Mouse (Mus musculus) brain, embryonic 14.5 days (tissue): ENCODE measurements around the gene B4galt3. TPM values are rescaled to one million over a fixed set of nuclear protein-coding genes. Genes with fewer than 3 reads are reported as not detected.
A peak's percentile ranks its signal among the peaks of the same experiment; 100 is the strongest.

Experiments used
- DNase-seq: peaks from one replicate; pipeline ENCODE4 v3.0.0-alpha.2; 2011; ENCODE audit warnings: low read depth
- CTCF ChIP-seq: fragments of 200-500 bp; IDR thresholded peaks from 2 replicates; pipeline ENCODE4 v1.5.1; 2012; ENCODE audit warnings: inconsistent platforms, mild to moderate bottlenecking, moderate library complexity, borderline replicate concordance; ENCODE audit not compliant: insufficient read depth, insufficient read length; ENCODE audit errors: extremely low read depth
- POLR2A ChIP-seq: fragments of 200-500 bp; IDR thresholded peaks from 2 replicates; pipeline ENCODE4 v1.6.1; 2012; ENCODE audit warnings: mild to moderate bottlenecking, inconsistent platforms, borderline replicate concordance; ENCODE audit not compliant: poor library complexity, insufficient read depth, insufficient read length, severe bottlenecking; ENCODE audit errors: extremely low read depth
- polyA plus RNA-seq: library from polyadenylated mRNA; depleted of rRNA; stranded (reverse); fragments of >200 nt; gene quantifications from 2 replicates; pipeline ENCODE4 v1.2.3, GENCODE M21; 2012

The B4galt3 gene
- polyA plus RNA-seq, 1 experiment: 101 TPM

- DNase-seq: no peak
- TF ChIP-seq CTCF: no peak
- no peak for TF ChIP-seq POLR2A
Observed at GRCm38 (mm10) chr1:171275144-171275734, 5.1 kb downstream of the B4galt3 start.

- TF ChIP-seq POLR2A: no peak
- TF ChIP-seq CTCF: no peak
- DNase-seq: no peak
Observed at GRCm38 (mm10) chr1:171276110-171276748, 6.1 kb downstream of the B4galt3 start.

GRCm38 (mm10) chr1:171277736-171278135, 7.6 kb downstream of the B4galt3 start:
- DNase-seq: no peak
- TF ChIP-seq CTCF: no peak
- TF ChIP-seq POLR2A: no peak

- no peak for DNase-seq
- TF ChIP-seq POLR2A (no peak), CTCF (no peak)
Observed at GRCm38 (mm10) chr1:171278436-171278835, 8.3 kb downstream of the B4galt3 start.

- DNase-seq: no peak
- TF ChIP-seq CTCF (no peak), POLR2A (no peak)
Observed at GRCm38 (mm10) chr1:171279012-171279705, 9.0 kb downstream of the B4galt3 start.

- no peak for DNase-seq
- TF ChIP-seq CTCF (no peak), POLR2A (no peak)
Observed at GRCm38 (mm10) chr1:171279721-171280120, 9.6 kb downstream of the B4galt3 start.

GRCm38 (mm10) chr1:171280250-171280915, 10.3 kb downstream of the B4galt3 start:
- no peak for TF ChIP-seq CTCF
- TF ChIP-seq POLR2A: no peak

GRCm38 (mm10) chr1:171280916-171281527, 10.9 kb downstream of the B4galt3 start, which contains the start of gene Ppox:
Ppox (minus strand) TSS chr1:171281186.
- peak; percentile 99 for DNase-seq
- TF ChIP-seq POLR2A: no peak
- no peak for TF ChIP-seq CTCF

More at GRCm38 (mm10) chr1:171280250-171280915, 10.3 kb downstream of the B4galt3 start:
- no peak for DNase-seq

GRCm38 (mm10) chr1:171281528-171281923, 11.4 kb downstream of the B4galt3 start:
- peak; percentile 63 for TF ChIP-seq CTCF
- no peak for TF ChIP-seq POLR2A
- peak; percentile 79 for DNase-seq

- no peak for TF ChIP-seq CTCF
- no peak for TF ChIP-seq POLR2A
- DNase-seq: no peak
Observed at GRCm38 (mm10) chr1:171282086-171282805, 12.1 kb downstream of the B4galt3 start.
